Mouse (Mus musculus): ENCODE data around the gene Igfals. TPM values are rescaled to one million over a fixed set of nuclear protein-coding genes. Genes with fewer than 3 reads are reported as not detected.

The Igfals gene
- 0.39 TPM in 1 of 2 replicates, not detected in the other for polyA plus RNA-seq (2015; fragmentation: Nextera tagmentation; extraction: Ambion mirVana)

DNA sequence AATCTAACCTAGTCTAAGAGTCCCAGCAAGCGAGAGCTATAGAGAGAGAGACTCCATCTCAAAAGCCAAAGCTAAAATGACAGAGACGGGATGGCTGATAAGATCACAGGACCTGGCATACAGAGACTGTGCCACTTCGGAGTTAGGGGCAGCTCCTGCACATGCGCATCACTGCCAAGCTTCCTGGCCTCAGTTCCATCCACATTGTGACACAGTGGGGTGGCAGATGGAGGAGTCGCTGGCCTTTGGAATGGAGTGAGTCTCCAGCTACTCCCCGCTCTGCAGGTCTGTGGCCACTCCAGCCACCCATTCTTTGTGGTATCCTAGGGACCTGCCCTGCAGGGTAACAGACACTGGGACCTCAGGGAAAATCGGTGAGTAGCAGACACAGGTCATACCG is at the start of gene Igfals:
TSS of gene Igfals (plus strand) at position 222 of the 400 bp plus-strand sequence.
- Histone ChIP-seq H3K27ac (replicated peaks) (no peak within 1 kb of the TSS), H3K9ac (no peak within 1 kb of the TSS), H3K36me3 (peaks cover 54% of the 10 kb centered on the region), H3K4me2 (no peak within 1 kb of the TSS), H3K4me1 (replicated peaks) (no peaks in the 10 kb centered on the region), H3K4me3 (no peak within 1 kb of the TSS), H3K27me3 (no peaks in the 10 kb centered on the region), H3K9me3 (no peaks in the 10 kb centered on the region)
- ATAC-seq (ENCODE audit: low read depth), result no peak
- 91% methylated on average over 8 of the region's 8 CpGs for WGBS

DNA sequence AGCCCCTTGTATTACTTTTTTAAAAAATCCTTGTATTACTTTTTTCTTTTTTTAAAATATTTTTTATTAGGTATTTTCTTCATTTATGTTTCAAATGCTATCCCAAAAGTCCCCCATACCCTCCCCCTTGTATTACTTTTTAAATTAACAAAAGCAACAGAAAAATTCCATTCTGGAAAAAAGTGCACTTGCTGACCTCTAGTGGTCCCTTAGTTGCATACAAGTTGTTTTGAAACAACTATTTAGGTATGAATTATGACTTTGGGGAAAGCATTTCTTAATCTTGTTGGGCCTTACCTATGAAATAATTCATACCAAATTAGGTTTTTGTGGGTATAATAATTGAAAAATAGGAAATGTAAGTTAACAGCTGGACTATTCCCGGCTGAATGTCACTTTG is 48.3 kb upstream of the Igfals start:
- H3K4me1 ChIP-seq (replicated peaks), result no peaks in the 10 kb centered on the region
- no peak overlapping the region for H3K4me3 ChIP-seq
- H3K27me3 ChIP-seq, result peaks cover 16% of the 10 kb centered on the region; the same call in 1 of the 2 replicates
- no peak overlapping the region for H3K27ac ChIP-seq (replicated peaks)
- no peaks in the 10 kb centered on the region for H3K36me3 ChIP-seq
- no peak overlapping the region for H3K9ac ChIP-seq
- 47% methylated on average over 1 of the region's 1 CpGs for WGBS
- no peaks in the 10 kb centered on the region for H3K9me3 ChIP-seq
- H3K4me2 ChIP-seq, result no peak overlapping the region
- no peak for ATAC-seq (ENCODE audit: low read depth)

DNA sequence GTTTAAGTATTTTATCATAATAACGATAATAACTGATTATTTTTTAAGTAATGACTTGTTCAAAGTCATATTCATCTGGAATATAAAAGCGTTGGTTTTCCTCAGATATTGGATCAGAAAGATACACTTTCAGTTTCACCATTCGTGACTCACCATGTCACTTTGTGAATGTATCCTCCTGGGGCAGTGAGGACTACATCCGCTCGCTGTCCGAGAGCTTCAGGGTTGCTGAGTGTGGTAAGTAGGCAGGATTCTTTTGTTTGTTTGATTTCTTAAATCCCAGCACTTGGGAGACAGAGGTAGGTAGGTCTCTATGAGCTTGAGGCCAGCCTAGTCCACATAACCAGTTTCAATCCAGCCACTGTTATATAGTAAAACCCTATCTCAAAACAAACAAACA is 47.6 kb upstream of the Igfals start:
- Histone ChIP-seq H3K4me3 (no peak overlapping the region), H3K4me1 (replicated peaks) (no peaks in the 10 kb centered on the region), H3K27me3 (peaks cover 16% of the 10 kb centered on the region; the same call in 1 of the 2 replicates), H3K36me3 (no peaks in the 10 kb centered on the region), H3K27ac (replicated peaks) (no peak overlapping the region), H3K9ac (no peak overlapping the region), H3K4me2 (no peak overlapping the region), H3K9me3 (no peaks in the 10 kb centered on the region)
- no peak for ATAC-seq (ENCODE audit: low read depth)
- whole genome bisulfite sequencing, result 60% methylated on average over 6 of the region's 6 CpGs

DNA sequence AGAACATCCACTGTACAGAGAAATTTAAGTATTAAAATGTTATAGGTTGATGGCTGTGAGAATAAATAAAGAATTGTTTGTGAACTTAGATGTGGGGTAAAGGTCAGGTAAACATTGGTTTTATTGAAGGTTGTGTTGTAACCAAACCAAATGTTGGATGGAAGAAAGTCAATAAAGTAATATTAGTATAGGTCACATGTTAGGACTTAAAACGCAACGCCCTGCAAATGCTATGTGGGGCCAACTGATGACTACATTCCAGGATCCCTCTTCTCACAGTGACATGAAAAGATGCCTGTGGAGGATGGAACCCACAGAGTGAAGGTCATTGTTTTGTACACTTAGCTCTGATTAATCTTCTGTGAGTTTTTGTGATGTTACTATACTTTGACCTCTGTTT is 46.3 kb upstream of the Igfals start:
- H3K27ac ChIP-seq (replicated peaks), result no peak overlapping the region
- no peaks in the 10 kb centered on the region for H3K9me3 ChIP-seq
- ATAC-seq (ENCODE audit: low read depth), result no peak
- no peak overlapping the region for H3K4me2 ChIP-seq
- H3K4me3 ChIP-seq, result no peak overlapping the region
- no peaks in the 10 kb centered on the region for H3K36me3 ChIP-seq
- H3K4me1 ChIP-seq (replicated peaks), result no peaks in the 10 kb centered on the region
- peaks cover 17% of the 10 kb centered on the region; the same call in 1 of the 2 replicates for H3K27me3 ChIP-seq
- WGBS, result 78% methylated on average over 2 of the region's 2 CpGs
- H3K9ac ChIP-seq, result no peak overlapping the region

DNA sequence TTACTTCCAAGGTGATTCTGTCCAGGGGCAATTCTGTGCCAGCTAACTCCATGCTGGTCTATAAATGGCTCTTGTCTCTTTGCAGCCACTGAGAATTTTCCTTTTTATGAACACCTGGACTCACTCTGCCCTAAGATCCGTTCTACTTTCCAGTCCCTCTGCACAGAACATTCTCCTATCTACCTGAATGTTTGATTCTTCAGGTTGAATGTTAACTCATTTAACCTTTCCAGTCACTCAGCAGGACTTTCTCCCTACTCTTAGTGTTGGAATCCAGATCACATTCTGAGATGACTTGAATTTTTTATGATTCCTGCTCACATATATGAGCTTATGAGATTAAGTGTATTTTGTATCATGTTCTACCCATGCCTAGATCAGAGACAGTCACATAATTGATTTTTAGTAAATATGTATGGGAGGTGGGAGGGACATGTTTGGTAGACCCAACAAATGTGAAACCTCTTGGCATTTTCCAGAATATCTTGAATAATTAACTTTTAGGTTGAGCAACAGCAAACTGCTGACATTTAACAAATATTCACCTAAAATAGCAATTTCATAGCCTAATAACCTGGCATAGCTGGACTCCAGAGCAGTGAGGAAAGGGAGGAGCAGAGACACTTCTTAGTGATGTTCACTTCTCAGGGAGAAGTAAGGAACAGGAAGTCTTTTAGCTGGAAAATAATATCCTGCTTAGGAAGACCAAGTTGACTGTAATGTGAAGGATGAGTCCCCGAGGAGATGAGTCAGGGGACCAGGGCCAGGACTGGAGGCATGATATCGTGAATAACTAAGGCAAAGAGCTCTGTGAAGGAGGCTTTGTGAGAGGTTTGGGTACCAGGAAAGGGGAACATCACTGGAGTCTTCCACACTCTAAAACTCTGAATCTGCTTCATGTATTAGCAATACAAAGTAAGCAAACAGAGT is 44.2 kb upstream of the Igfals start:
- no peaks in the 10 kb centered on the region for H3K9me3 ChIP-seq
- H3K4me2 ChIP-seq, result no peak overlapping the region
- peaks cover 30% of the 10 kb centered on the region; the same call in 1 of the 2 replicates for H3K27me3 ChIP-seq
- no peaks in the 10 kb centered on the region for H3K36me3 ChIP-seq
- no peak overlapping the region for H3K9ac ChIP-seq
- no peaks in the 10 kb centered on the region for H3K4me1 ChIP-seq (replicated peaks)
- 55% methylated on average over 3 of the region's 3 CpGs for whole genome bisulfite sequencing
- no peak overlapping the region for H3K4me3 ChIP-seq
- no peak for ATAC-seq (ENCODE audit: low read depth)
- H3K27ac ChIP-seq (replicated peaks), result no peak overlapping the region

DNA sequence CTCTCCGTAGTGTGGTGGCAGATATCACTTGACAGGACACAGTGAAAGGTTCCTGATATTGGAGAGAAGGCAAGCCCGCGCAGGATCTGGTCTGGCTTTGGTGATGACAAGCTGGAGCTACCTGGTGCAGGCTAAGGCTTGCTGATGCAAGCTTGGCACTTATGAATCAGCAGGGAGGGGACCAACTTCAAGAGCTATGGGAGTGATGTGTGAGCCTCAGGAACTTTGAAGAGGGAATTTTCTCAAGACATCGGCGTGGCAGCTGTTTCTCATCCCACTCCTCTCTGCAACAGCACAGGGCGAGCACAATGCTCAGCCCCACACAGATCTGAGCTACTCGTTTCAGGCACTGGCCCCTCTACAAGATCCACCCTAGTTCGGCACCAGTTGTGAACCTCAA is 26.0 kb upstream of the Igfals start, which contains the start of gene Hagh:
TSS of gene Hagh (plus strand) at position 302 of the 400 bp plus-strand sequence.
- no peaks in the 10 kb centered on the region for H3K9me3 ChIP-seq
- no peak within 1 kb of the TSS for H3K9ac ChIP-seq
- H3K27me3 ChIP-seq, result peaks cover 42% of the 10 kb centered on the region
- ATAC-seq (ENCODE audit: low read depth), result no peak
- H3K27ac ChIP-seq (replicated peaks), result no peak within 1 kb of the TSS
- 78% methylated on average over 8 of the region's 8 CpGs for WGBS
- no peak within 1 kb of the TSS for H3K4me2 ChIP-seq
- no peaks in the 10 kb centered on the region for H3K4me1 ChIP-seq (replicated peaks)
- no peak within 1 kb of the TSS for H3K4me3 ChIP-seq
- H3K36me3 ChIP-seq, result no peaks in the 10 kb centered on the region

DNA sequence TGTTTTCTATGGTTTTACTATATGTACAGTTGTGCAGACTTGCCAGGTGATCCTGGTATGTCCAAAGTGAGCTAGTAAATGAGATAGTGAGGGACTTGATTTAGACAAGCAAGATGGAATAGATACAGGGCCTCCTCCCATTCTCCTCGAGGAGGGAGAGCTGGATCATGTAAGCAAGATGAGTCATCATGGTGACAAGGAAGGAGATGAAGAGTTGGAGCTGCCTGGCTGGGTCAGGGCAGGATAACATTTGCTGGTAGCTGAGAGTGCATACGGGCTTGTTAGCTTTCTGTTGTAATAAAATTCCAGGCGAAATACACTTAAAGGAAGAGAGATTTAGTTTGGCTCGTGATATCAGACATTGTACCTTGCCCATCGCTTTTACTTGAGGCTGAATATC is 25.5 kb upstream of the Igfals start:
- Histone ChIP-seq H3K36me3 (no peaks in the 10 kb centered on the region), H3K9me3 (no peaks in the 10 kb centered on the region), H3K4me1 (replicated peaks) (no peaks in the 10 kb centered on the region), H3K27ac (replicated peaks) (no peak overlapping the region), H3K4me2 (no peak overlapping the region), H3K9ac (no peak overlapping the region), H3K27me3 (peaks cover 45% of the 10 kb centered on the region), H3K4me3 (no peak overlapping the region)
- WGBS, result 56% methylated on average over 5 of the region's 5 CpGs
- no peak for ATAC-seq (ENCODE audit: low read depth)

DNA sequence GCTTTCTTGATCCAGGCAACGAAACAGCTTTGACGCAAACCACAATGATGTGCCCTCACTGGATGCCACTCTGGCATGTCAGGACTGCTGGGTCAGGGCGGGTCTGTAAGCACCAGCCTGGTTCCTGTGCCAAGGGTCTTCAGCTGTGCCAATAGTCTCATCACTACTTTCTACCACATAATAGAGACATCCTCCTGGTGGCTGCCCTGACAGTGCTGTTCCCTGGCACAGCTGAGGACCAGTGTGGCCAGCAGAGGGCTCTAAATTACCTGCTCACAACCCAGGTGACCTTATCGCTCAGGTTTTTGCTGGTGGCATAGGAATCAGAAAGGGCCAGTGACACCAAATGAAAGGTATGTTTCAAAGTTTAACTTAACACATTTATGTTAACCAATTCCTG is 24.7 kb upstream of the Igfals start:
- ATAC-seq (ENCODE audit: low read depth), result no peak
- H3K9me3 ChIP-seq, result no peaks in the 10 kb centered on the region
- H3K9ac ChIP-seq, result no peak overlapping the region
- H3K36me3 ChIP-seq, result no peaks in the 10 kb centered on the region
- H3K27me3 ChIP-seq, result peaks cover 42% of the 10 kb centered on the region
- no peaks in the 10 kb centered on the region for H3K4me1 ChIP-seq (replicated peaks)
- no peak overlapping the region for H3K4me3 ChIP-seq
- no peak overlapping the region for H3K27ac ChIP-seq (replicated peaks)
- WGBS, result 55% methylated on average over 4 of the region's 4 CpGs
- no peak overlapping the region for H3K4me2 ChIP-seq

DNA sequence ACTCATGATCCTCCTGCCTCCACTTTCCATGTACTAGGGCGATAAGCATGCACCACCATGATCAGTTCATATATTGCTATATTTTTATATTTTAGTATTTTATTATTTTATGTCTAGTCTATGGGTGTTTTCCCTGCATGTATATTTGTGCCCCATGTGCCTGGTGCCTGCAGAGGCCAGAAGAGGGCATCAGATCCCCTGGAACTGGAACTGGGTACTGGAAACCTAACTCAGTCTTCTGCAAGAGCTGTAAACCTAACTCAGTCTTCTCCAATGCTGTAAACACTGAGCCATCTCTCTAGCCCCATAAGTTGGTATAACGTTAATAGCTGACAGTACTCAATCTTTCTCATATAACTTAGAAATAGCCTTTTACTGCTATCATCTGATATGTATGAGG is 23.2 kb upstream of the Igfals start:
- no peak overlapping the region for H3K4me3 ChIP-seq
- no peaks in the 10 kb centered on the region for H3K9me3 ChIP-seq
- H3K36me3 ChIP-seq, result no peaks in the 10 kb centered on the region
- H3K4me2 ChIP-seq, result no peak overlapping the region
- peaks cover 32% of the 10 kb centered on the region for H3K27me3 ChIP-seq
- no peak overlapping the region for H3K27ac ChIP-seq (replicated peaks)
- no peaks in the 10 kb centered on the region for H3K4me1 ChIP-seq (replicated peaks)
- no peak overlapping the region for H3K9ac ChIP-seq
- no peak for ATAC-seq (ENCODE audit: low read depth)
- WGBS, result 56% methylated on average over 2 of the region's 2 CpGs

DNA sequence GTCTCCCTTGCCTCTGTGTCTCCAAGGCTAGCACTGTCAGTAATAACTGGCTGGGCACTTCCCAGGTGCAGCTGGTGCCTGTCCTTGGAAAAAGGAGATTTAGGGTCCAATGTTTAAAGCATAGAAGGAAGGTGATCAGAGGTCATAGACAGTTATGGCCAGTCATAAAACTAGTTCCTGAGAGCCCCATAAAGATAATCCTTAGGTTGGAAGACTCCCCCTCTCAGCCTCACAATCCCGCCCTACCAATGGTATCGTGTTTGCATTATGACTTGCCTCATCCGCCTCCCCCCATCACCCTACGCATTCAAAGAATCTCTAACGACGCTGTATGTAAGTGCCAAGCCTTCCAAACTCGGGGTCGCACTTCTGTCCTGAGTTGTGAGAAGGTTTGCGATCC is 21.3 kb upstream of the Igfals start:
- Histone ChIP-seq H3K36me3 (no peaks in the 10 kb centered on the region), H3K27me3 (peaks cover 28% of the 10 kb centered on the region), H3K4me1 (replicated peaks) (peaks cover 12% of the 10 kb centered on the region), H3K9me3 (no peaks in the 10 kb centered on the region), H3K9ac (no peak overlapping the region), H3K4me2 (no peak overlapping the region), H3K4me3 (no peak overlapping the region), H3K27ac (replicated peaks) (no peak overlapping the region)
- 40% methylated on average over 9 of the region's 9 CpGs for whole genome bisulfite sequencing
- no peak for ATAC-seq (ENCODE audit: low read depth)

DNA sequence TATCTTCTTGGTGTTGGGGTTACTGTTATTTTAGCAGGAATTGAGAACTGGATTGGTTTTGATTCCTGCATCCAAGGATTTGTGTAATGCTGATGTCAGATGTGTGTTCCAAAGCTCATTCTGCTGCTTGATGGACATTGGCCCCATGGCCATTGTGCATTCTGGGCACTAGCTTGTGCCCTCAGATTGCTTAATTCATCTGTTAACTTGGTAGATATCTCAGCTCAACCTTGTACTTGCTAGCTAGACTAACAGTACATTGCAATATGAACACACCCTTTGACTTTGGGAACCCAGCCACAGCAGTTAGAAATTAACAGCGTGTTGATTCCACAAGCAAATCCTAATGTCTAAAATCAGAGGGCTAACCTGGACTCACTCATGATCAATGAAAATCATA is 18.4 kb upstream of the Igfals start:
- Histone ChIP-seq H3K27me3 (peaks cover 20% of the 10 kb centered on the region), H3K4me2 (no peak overlapping the region), H3K36me3 (no peaks in the 10 kb centered on the region), H3K4me1 (replicated peaks) (peaks cover 24% of the 10 kb centered on the region), H3K4me3 (no peak overlapping the region), H3K9me3 (no peaks in the 10 kb centered on the region), H3K27ac (replicated peaks) (no peak overlapping the region), H3K9ac (no peak overlapping the region)
- no peak for ATAC-seq (ENCODE audit: low read depth)
- 97% methylated on average over 1 of the region's 1 CpGs for WGBS

DNA sequence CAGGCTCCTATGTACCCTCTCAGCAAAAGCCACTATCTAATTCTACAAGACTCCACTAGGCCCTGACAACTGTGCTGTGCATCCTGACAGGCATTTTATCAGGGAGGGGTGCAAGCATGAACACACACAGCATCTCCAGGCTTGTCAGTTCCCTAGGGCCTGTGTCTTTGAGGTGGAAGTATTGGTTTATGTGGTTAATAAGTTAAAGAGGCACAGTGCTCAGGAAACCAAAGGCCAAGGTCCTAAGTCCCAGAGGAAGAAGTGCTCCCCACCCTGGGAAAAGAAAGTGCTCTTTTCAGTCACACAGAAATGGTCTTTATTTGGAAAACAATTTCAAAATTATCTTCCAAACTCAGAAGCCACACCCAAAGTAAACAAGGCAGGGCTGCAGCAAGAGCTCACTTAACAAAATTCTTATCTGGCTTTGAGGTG is 17.2 kb upstream of the Igfals start:
- H3K9me3 ChIP-seq, result no peaks in the 10 kb centered on the region
- H3K4me1 ChIP-seq (replicated peaks), result peaks cover 24% of the 10 kb centered on the region
- no peak overlapping the region for H3K27ac ChIP-seq (replicated peaks)
- H3K9ac ChIP-seq, result no peak overlapping the region; the same call in 1 of the 2 replicates
- H3K27me3 ChIP-seq, result peaks cover 20% of the 10 kb centered on the region
- no peak for ATAC-seq (ENCODE audit: low read depth)
- peaks cover 10% of the 10 kb centered on the region for H3K36me3 ChIP-seq
- H3K4me3 ChIP-seq, result peak overlapping the region; percentile 77; the same call in 1 of the 2 replicates
- peak overlapping the region; percentile 89 for H3K4me2 ChIP-seq
